Mouse (Mus musculus): Measurements from ENCODE around the gene Ranbp17. TPM values are rescaled to one million over a fixed set of nuclear protein-coding genes. Genes with fewer than 3 reads are reported as not detected.

The Ranbp17 gene
- total RNA-seq, 2 experiments from 2014 or later, result 0.98 to 3.9 TPM

- no peak for ATAC-seq (replicated peaks; ENCODE audit: poor library complexity, severe bottlenecking)
These were observed 313.4 kb downstream of the Ranbp17 start for GRCm38 (mm10) chr11:33199906-33200763.

DNA sequence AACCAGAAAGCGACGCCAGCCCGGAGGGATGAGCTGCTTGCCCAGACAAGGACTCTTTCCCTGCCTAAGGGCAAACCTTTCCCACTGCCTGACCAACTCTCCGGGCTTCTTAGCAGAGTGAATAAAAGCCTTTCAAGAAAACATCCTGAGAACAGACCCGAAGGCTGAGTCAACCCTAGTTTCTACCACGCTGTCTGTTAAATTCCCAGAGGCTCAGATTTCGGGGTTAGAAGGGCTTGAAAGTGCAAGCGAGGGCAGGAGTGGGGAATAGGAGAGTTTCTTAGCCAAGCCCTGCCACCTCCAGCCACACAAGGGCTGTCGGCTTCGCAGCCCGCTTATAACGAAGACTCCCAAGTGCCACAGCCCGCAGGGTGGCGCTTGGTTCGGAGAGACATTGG lies 314.4 kb downstream of the Ranbp17 start:
- no peak for ATAC-seq (replicated peaks; ENCODE audit: poor library complexity, severe bottlenecking)

GRCm38 (mm10) chr11:33198351-33199116 lies 315.0 kb downstream of the Ranbp17 start:
- no peak for ATAC-seq (replicated peaks; ENCODE audit: poor library complexity, severe bottlenecking)

DNA sequence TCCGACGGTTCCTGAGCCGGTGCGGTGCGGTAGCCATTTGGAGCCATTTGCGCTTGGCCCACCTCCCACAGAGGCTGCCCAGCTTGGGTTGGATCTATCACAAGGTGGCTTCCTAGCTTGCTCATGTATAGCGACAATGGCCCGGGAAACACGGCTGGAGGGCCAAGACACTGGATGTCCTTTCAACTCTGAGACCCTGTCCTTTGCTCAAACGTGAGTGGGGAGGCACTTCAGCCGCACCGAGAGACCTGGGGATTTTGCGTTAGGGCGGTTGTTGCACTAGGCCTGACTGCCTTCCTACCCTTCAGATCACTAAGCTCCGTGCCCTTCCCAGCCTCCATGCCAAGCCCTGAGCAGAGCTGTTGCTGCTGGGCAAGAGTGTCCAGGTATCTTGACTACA lies 315.9 kb downstream of the Ranbp17 start:
- ATAC-seq (replicated peaks; ENCODE audit: poor library complexity, severe bottlenecking), result no peak

DNA sequence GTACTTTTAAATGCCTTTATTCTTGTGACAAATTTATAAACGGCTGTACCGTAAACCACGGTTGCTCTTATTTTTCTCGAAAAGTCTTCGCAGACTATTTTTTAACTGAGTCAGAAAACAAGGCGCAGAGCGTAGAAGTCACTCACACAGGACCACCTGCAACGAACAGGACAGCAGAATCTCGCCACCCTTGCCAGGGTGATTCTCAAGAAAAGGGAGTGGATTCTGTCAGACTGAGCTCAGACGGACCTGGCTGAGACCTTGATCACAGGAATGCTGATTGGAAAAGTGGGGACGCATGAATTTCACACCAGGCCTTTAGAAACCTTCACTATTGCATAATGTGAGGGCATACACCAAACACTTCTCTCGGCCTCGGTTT lies 316.4 kb downstream of the Ranbp17 start:
- no peak for ATAC-seq (replicated peaks; ENCODE audit: poor library complexity, severe bottlenecking)

- ATAC-seq (replicated peaks; ENCODE audit: poor library complexity, severe bottlenecking), result no peak
These were observed 317.0 kb downstream of the Ranbp17 start for GRCm38 (mm10) chr11:33196447-33197132.

DNA sequence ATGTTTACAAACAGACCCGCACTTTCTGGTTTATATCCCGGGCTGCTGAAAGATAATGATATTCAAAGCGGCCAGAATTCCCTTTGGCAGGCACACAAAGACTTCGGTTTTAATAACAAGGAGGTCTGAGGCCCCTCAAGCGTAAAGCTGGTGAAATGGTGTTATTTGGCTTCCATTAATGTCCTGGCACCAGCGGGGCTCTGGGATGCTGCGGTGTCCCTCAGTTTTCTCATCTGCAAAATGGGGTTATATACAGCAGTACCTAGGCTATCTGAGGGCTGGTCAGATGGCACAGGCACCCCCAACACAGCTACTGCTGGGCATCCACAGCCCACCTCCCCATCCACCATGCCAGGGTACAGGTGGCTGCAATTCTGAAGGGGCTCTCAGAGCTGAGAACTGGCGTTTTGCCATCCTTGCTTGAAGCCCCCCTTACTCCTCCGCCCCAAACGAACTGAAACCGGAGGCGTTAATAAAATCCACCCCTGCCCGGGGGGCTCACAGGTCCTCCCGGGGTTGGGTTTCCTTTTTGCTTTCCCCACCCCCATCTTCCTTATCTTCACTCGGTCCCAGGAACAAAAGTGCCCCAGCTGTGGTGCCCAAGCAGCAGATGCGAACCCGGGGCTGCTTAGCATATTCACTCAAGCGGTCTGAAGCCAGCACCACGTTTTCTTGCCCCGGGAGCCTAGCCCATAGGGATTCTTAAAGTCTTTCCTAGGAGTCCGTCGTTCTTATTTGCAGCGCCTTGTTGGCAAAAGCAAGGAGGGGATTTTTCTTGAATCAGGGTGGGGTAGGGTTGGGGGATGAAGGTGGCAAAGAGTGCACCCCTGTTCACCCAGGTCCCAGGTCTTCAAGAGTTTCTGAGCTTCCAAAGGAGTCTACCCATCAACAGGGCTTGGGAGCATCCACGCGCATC lies 317.8 kb downstream of the Ranbp17 start:
- no peak for ATAC-seq (replicated peaks; ENCODE audit: poor library complexity, severe bottlenecking)

- no peak for ATAC-seq (replicated peaks; ENCODE audit: poor library complexity, severe bottlenecking)
These were observed 318.5 kb downstream of the Ranbp17 start for GRCm38 (mm10) chr11:33195061-33195460.

- no peak for ATAC-seq (replicated peaks; ENCODE audit: poor library complexity, severe bottlenecking)
These were observed 319.9 kb downstream of the Ranbp17 start for GRCm38 (mm10) chr11:33193695-33194094.

DNA sequence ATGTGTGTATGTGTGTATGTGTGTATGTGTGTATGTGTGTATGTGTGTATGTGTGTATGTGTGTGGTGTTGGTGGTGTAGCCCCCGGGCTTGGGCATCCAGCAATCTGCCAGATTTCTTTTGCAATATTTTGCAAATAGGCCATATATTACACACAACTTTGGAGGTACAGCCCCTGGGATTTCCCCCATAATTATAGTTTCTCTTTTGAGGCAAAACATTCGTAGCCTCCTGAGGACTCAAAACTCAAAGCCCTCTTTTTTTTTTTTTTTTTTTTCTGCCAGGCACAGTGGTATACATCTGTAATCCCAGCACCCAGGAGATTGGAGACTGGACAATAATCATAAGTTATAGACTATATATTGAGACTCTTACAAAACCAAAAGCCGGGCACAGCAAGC lies 331.7 kb downstream of the Ranbp17 start:
- no peak for ATAC-seq (replicated peaks; ENCODE audit: poor library complexity, severe bottlenecking)

- ATAC-seq (replicated peaks; ENCODE audit: poor library complexity, severe bottlenecking), result no peak; the same call in 1 of the 2 replicates
These were observed 332.8 kb downstream of the Ranbp17 start for GRCm38 (mm10) chr11:33180701-33181116.

DNA sequence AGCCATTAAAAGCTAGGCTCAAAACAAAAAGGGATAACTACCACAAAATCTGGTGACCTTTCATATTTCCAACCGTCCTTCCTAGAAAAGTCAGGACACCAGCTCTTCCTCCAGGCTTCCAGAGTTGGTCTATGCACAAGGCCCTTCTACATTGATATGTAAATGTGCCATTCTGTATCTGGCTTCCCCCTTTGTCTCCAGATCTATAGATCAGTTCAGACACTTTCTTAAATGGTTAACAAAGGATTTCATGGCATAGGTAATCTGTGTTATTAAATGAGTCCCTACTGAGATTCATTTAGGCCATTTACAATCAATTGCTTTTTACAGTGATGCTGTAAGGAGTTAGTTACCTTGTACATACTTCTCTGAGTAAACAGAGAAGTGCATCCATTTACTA lies 333.7 kb downstream of the Ranbp17 start:
- ATAC-seq (replicated peaks; ENCODE audit: poor library complexity, severe bottlenecking), result no peak

- ATAC-seq (replicated peaks; ENCODE audit: poor library complexity, severe bottlenecking), result peak; percentile 88
These were observed 336.9 kb downstream of the Ranbp17 start for GRCm38 (mm10) chr11:33176525-33177245.

DNA sequence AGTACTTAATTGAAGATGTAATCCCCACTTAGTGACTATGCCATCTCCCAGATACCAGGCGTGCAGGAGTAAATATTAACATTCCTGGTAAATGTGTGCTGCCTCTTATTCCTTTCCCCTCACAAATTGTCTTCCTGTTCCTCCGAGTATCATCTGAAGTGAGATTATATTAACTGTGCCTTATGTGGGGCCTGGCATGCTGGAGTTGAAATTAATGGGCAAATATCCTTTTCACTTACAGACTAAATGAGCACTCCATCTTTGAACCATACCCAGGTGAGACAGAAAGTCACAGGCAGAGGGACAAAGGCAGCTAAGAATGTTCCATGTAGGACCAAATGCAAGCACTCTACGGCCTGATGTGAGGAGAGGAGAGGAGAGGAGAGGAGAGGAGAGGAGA lies 337.8 kb downstream of the Ranbp17 start:
- no peak for ATAC-seq (replicated peaks; ENCODE audit: poor library complexity, severe bottlenecking)

GRCm38 (mm10) chr11:33170489-33170888 lies 343.1 kb downstream of the Ranbp17 start:
- peak; percentile 97 for ATAC-seq (replicated peaks; ENCODE audit: poor library complexity, severe bottlenecking)

DNA sequence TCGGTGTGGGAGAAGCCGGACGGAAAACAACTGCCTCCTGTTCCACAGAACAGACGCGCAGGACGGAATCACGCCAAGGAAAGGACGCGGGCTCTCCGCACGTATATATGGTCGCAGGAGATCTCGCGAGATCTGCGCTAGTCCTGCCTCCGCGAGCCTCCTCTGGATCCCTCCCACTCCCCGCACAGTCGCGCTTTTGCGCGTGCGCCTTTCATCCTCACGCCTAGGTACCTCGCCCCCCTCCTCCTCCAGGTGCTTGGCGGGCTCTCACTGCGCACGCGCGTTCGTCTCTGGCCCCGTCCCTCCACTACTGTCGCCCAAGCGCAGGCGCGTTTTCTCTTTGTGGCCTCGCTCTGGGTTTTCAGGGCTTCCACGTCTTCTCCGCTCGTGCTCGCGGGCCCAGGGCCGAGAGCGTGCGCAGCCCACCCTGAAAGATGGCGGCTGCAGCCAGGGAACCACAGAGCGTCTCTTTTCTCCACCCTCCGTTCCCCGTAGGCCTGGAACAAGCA lies 350.5 kb downstream of the Ranbp17 start, which contains the start of gene Npm1:
Gene Npm1, minus strand, starts transcription at position 209 of the 509 bp plus-strand sequence.
- peak; percentile 95 for ATAC-seq (replicated peaks; ENCODE audit: poor library complexity, severe bottlenecking)

DNA sequence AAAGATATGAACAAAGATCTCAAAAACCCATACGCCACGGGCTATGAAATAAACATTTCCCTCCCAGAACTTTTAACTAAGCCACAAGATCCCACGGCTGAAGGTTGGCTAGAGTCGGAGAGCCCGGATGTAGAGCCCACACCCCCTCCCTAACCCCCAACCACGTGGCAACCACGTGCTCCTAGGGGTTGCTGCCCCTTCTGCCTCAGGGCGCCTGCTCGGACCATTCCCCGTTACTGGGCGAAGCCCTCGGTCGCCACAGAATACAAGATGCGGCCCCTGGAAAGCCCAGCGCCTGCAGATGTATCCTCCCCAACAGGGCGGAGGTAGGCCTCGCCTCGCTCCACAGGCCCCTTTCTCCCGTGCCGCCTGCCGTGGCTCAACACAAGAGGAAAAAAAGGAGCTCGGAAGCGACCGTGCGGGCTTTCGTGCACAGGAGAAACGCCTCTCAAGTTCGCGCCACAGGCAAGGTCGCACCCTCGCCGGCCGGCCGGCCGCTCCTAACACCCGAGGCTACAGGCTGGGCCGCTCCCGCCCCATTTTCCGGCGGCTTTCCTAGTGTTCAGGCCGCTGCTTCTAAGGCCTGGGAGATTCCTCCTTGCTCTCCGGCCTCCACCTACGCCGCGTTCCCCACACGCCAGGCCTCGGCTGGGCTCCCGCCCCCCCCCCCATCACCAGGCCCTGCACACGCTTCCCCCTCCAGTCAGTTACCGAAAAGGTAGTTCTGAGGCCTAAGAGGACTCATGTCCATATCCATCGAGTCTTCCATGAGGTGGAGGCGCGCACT lies 351.1 kb downstream of the Ranbp17 start:
- peak; percentile 67 for ATAC-seq (replicated peaks; ENCODE audit: poor library complexity, severe bottlenecking)

Measured in granulocyte monocyte progenitor cell, adult 5-6 weeks (primary cell).